Mouse (Mus musculus) left cerebral cortex, postnatal 4 days (tissue): ENCODE data around the gene Myzap. TPM values are rescaled to one million over a fixed set of nuclear protein-coding genes. Genes with fewer than 3 reads are reported as not detected.
"Not testable (repeated sequence)": the region's sequence is repeated elsewhere in the genome, so short reads cannot be mapped to it uniquely, and the experiment has no call there.

ENCODE experiments used
- DNase-seq: peaks from one replicate; pipeline ENCODE4 v3.0.0-alpha.2; 2022
- intact Hi-C: fragments of 180-260 bp; cut with DNase I; formaldehyde crosslinking; loops from one replicate; pipeline ENCODE4 v1.15.1; 2025
- total RNA-seq, 2 experiments: library from RNA; stranded (reverse); gene quantifications; 2 replicates each; pipeline ENCODE4 v1.2.3; 2021

Myzap gene
- total RNA-seq = 1 to 10 TPM; 2.7 to 2.9 TPM

- peak; percentile 70 for DNase-seq
- intact Hi-C loops = no loop called here
Observed at GRCm38 (mm10) chr9:71591938-71592548, at the start of gene Myzap. Gene Myzap, minus strand, starts transcription at chr9:71592360.

- DNase-seq = no peak
- intact Hi-C loops = loop anchor here (10.0 kb wide), 1 partner anchor 554 kb away; no protein-coding TSS in a partner anchor
Observed at GRCm38 (mm10) chr9:71640361-71640927, 48.3 kb upstream of the Myzap start.

GRCm38 (mm10) chr9:71638198-71638597 is 46.0 kb upstream of the Myzap start:
- intact Hi-C loops = no loop called here

GRCm38 (mm10) chr9:71636854-71637253 is 44.7 kb upstream of the Myzap start:
- DNase-seq = peak; percentile 25
- intact Hi-C loops = no loop called here

More at GRCm38 (mm10) chr9:71638198-71638597, 46.0 kb upstream of the Myzap start:
- no peak for DNase-seq

GRCm38 (mm10) chr9:71635627-71636026 is 43.5 kb upstream of the Myzap start:
- no peak for DNase-seq
- intact Hi-C loops = no loop called here

GRCm38 (mm10) chr9:71634916-71635315 is 42.8 kb upstream of the Myzap start:
- no peak for DNase-seq
- intact Hi-C loops = no loop called here

- intact Hi-C loops = no loop called here
- DNase-seq = no peak
Observed at GRCm38 (mm10) chr9:71628921-71629320, 36.8 kb upstream of the Myzap start.

- intact Hi-C loops = no loop called here
- peak; percentile 43 for DNase-seq
Observed at GRCm38 (mm10) chr9:71628286-71628685, 36.1 kb upstream of the Myzap start.

- intact Hi-C loops = no loop called here
- no peak for DNase-seq
Observed at GRCm38 (mm10) chr9:71625961-71626360, 33.8 kb upstream of the Myzap start.

GRCm38 (mm10) chr9:71624793-71625495 is 32.8 kb upstream of the Myzap start:
- peak; percentile 64 for DNase-seq
- intact Hi-C loops = no loop called here

- DNase-seq = peak; percentile 18
- intact Hi-C loops = no loop called here
Observed at GRCm38 (mm10) chr9:71623871-71624569, 31.9 kb upstream of the Myzap start.

GRCm38 (mm10) chr9:71622593-71622992 is 30.4 kb upstream of the Myzap start:
- DNase-seq = no peak
- intact Hi-C loops = no loop called here

GRCm38 (mm10) chr9:71621968-71622367 is 29.8 kb upstream of the Myzap start:
- intact Hi-C loops = no loop called here
- DNase-seq = no peak

GRCm38 (mm10) chr9:71620116-71620515 is 28.0 kb upstream of the Myzap start:
- DNase-seq, intact Hi-C loops: not testable (repeated sequence)

GRCm38 (mm10) chr9:71617363-71617762 is 25.2 kb upstream of the Myzap start:
- intact Hi-C loops = loop anchor here (2.0 to 10.0 kb wide), 2 partner anchors 75 to 403 kb away; partner anchors contain the start of gene Aldh1a2
- DNase-seq = peak; percentile 39

- DNase-seq = peak; percentile 80
- intact Hi-C loops = loop anchor here (2.0 to 10.0 kb wide), 2 partner anchors 73 to 401 kb away; partner anchors contain the start of gene Aldh1a2
Observed at GRCm38 (mm10) chr9:71616185-71616584, 24.0 kb upstream of the Myzap start.

GRCm38 (mm10) chr9:71614643-71615042 is 22.5 kb upstream of the Myzap start:
- intact Hi-C loops = loop anchor here (10.0 kb wide), 1 partner anchor 400 kb away; the partner anchor contains the start of gene Aldh1a2
- DNase-seq = peak; percentile 47

- DNase-seq = no peak
Observed at GRCm38 (mm10) chr9:71612981-71613380, 20.8 kb upstream of the Myzap start.

GRCm38 (mm10) chr9:71611876-71612275 is 19.7 kb upstream of the Myzap start:
- DNase-seq = no peak
- intact Hi-C loops = loop anchor here (10.0 kb wide), 1 partner anchor 397 kb away; the partner anchor contains the start of gene Aldh1a2

More at GRCm38 (mm10) chr9:71612981-71613380, 20.8 kb upstream of the Myzap start:
- intact Hi-C loops = loop anchor here (10.0 kb wide), 1 partner anchor 398 kb away; the partner anchor contains the start of gene Aldh1a2

- intact Hi-C loops = no loop called here
Observed at GRCm38 (mm10) chr9:71609010-71609409, 16.9 kb upstream of the Myzap start.

More at GRCm38 (mm10) chr9:71609010-71609409, 16.9 kb upstream of the Myzap start:
- DNase-seq = no peak
